Mouse (Mus musculus): ENCODE measurements around the gene Adamts14. TPM values are rescaled to one million over a fixed set of nuclear protein-coding genes. Genes with fewer than 3 reads are reported as not detected.
A peak's percentile ranks its signal among the peaks of the same experiment; 100 is the strongest.

Adamts14 gene
- polyA plus RNA-seq, 1 experiment from 2014 or later: 1.8 TPM

GRCm38 (mm10) chr10:61240108-61240920 is 32.9 kb downstream of the Adamts14 start:
- Histone ChIP-seq H3K9me3 (ENCODE audit: low read length) (no peaks in the 10 kb centered on the region), H3K4me1 (ENCODE audit: insufficient read depth, low read depth, low read length) (no peaks in the 10 kb centered on the region), H3K27ac (ENCODE audit: low read length) (no peak overlapping the region), H3K9ac (replicated peaks; ENCODE audit: low read depth) (no peak overlapping the region), H3K36me3 (ENCODE audit: insufficient read depth, low read length) (no peaks in the 10 kb centered on the region), H3K4me3 (ENCODE audit: low read depth, low read length) (no peak overlapping the region), H3K4me2 (replicated peaks; ENCODE audit: low read depth, low read length) (no peak overlapping the region), H3K27me3 (replicated peaks; ENCODE audit: insufficient read depth, low read length) (no peaks in the 10 kb centered on the region)
- no peak for DNase-seq (ENCODE audit: low spot score)
- 62% methylated on average over 14 of the region's 14 CpGs for WGBS
- ATAC-seq: no peak
- TF ChIP-seq CTCF (IDR thresholded peaks at IDR 0.05) (no peak), EP300 (IDR thresholded peaks at IDR 0.05) (no peak)

GRCm38 (mm10) chr10:61237391-61237785 is 35.9 kb downstream of the Adamts14 start:
- 71% methylated on average over 6 of the region's 6 CpGs for WGBS
- no peak overlapping the region for H3K4me3 ChIP-seq (ENCODE audit: low read depth, low read length)
- no peaks in the 10 kb centered on the region for H3K9me3 ChIP-seq (ENCODE audit: low read length)
- no peaks in the 10 kb centered on the region for H3K36me3 ChIP-seq (ENCODE audit: insufficient read depth, low read length)
- no peaks in the 10 kb centered on the region for H3K4me1 ChIP-seq (ENCODE audit: insufficient read depth, low read depth, low read length)
- H3K27ac ChIP-seq (ENCODE audit: low read length): no peak overlapping the region
- DNase-seq (ENCODE audit: low spot score) (no peak), ATAC-seq (no peak)
- TF ChIP-seq CTCF (IDR thresholded peaks at IDR 0.05) (no peak), EP300 (IDR thresholded peaks at IDR 0.05) (no peak)
- H3K9ac ChIP-seq (replicated peaks; ENCODE audit: low read depth): no peak overlapping the region
- H3K4me2 ChIP-seq (replicated peaks; ENCODE audit: low read depth, low read length): no peak overlapping the region
- H3K27me3 ChIP-seq (replicated peaks; ENCODE audit: insufficient read depth, low read length): no peaks in the 10 kb centered on the region

GRCm38 (mm10) chr10:61236683-61237390 is 36.4 kb downstream of the Adamts14 start:
- ATAC-seq (no peak), DNase-seq (ENCODE audit: low spot score) (no peak)
- 45% methylated on average over 4 of the region's 4 CpGs for WGBS
- Histone ChIP-seq H3K27ac (ENCODE audit: low read length) (no peak overlapping the region), H3K9ac (replicated peaks; ENCODE audit: low read depth) (no peak overlapping the region), H3K27me3 (replicated peaks; ENCODE audit: insufficient read depth, low read length) (no peaks in the 10 kb centered on the region), H3K4me1 (ENCODE audit: insufficient read depth, low read depth, low read length) (no peaks in the 10 kb centered on the region), H3K36me3 (ENCODE audit: insufficient read depth, low read length) (no peaks in the 10 kb centered on the region), H3K9me3 (ENCODE audit: low read length) (no peaks in the 10 kb centered on the region), H3K4me2 (replicated peaks; ENCODE audit: low read depth, low read length) (no peak overlapping the region), H3K4me3 (ENCODE audit: low read depth, low read length) (no peak overlapping the region)
- TF ChIP-seq EP300 (IDR thresholded peaks at IDR 0.05) (no peak), CTCF (IDR thresholded peaks at IDR 0.05) (no peak)

- Histone ChIP-seq H3K4me1 (ENCODE audit: insufficient read depth, low read depth, low read length) (no peaks in the 10 kb centered on the region), H3K27me3 (replicated peaks; ENCODE audit: insufficient read depth, low read length) (no peaks in the 10 kb centered on the region), H3K9ac (replicated peaks; ENCODE audit: low read depth) (no peak overlapping the region), H3K36me3 (ENCODE audit: insufficient read depth, low read length) (no peaks in the 10 kb centered on the region), H3K4me2 (replicated peaks; ENCODE audit: low read depth, low read length) (no peak overlapping the region), H3K4me3 (ENCODE audit: low read depth, low read length) (no peak overlapping the region), H3K9me3 (ENCODE audit: low read length) (no peaks in the 10 kb centered on the region), H3K27ac (ENCODE audit: low read length) (no peak overlapping the region)
- DNase-seq (ENCODE audit: low spot score) (no peak), ATAC-seq (no peak)
- 84% methylated on average over 6 of the region's 6 CpGs for WGBS
- TF ChIP-seq EP300 (IDR thresholded peaks at IDR 0.05) (no peak), CTCF (IDR thresholded peaks at IDR 0.05) (no peak)
These were observed 37.5 kb downstream of the Adamts14 start for GRCm38 (mm10) chr10:61235677-61236267.

- no peak for TF ChIP-seq CTCF (IDR thresholded peaks at IDR 0.05)
- DNase-seq (ENCODE audit: low spot score): no peak
- no peak for ATAC-seq
- 69% methylated on average over 4 of the region's 4 CpGs for WGBS
- Histone ChIP-seq H3K9me3 (ENCODE audit: low read length) (no peaks in the 10 kb centered on the region), H3K4me2 (replicated peaks; ENCODE audit: low read depth, low read length) (no peak overlapping the region), H3K36me3 (ENCODE audit: insufficient read depth, low read length) (no peaks in the 10 kb centered on the region), H3K27me3 (replicated peaks; ENCODE audit: insufficient read depth, low read length) (no peaks in the 10 kb centered on the region), H3K9ac (replicated peaks; ENCODE audit: low read depth) (no peak overlapping the region), H3K4me1 (ENCODE audit: insufficient read depth, low read depth, low read length) (no peaks in the 10 kb centered on the region), H3K27ac (ENCODE audit: low read length) (no peak overlapping the region), H3K4me3 (ENCODE audit: low read depth, low read length) (no peak overlapping the region)
These were observed 38.9 kb downstream of the Adamts14 start for GRCm38 (mm10) chr10:61234319-61234718.

GRCm38 (mm10) chr10:61232858-61233567 is 40.2 kb downstream of the Adamts14 start:
- peak; percentile 72 for ATAC-seq
- Histone ChIP-seq H3K36me3 (ENCODE audit: insufficient read depth, low read length) (no peaks in the 10 kb centered on the region), H3K4me1 (ENCODE audit: insufficient read depth, low read depth, low read length) (no peaks in the 10 kb centered on the region), H3K27me3 (replicated peaks; ENCODE audit: insufficient read depth, low read length) (no peaks in the 10 kb centered on the region), H3K27ac (ENCODE audit: low read length) (no peak overlapping the region), H3K4me3 (ENCODE audit: low read depth, low read length) (no peak overlapping the region), H3K9me3 (ENCODE audit: low read length) (no peaks in the 10 kb centered on the region), H3K4me2 (replicated peaks; ENCODE audit: low read depth, low read length) (no peak overlapping the region), H3K9ac (replicated peaks; ENCODE audit: low read depth) (no peak overlapping the region)
- 40% methylated on average over 6 of the region's 7 CpGs for WGBS
- DNase-seq (ENCODE audit: low spot score): peak; percentile 7
- TF ChIP-seq CTCF (IDR thresholded peaks at IDR 0.05): no peak
- TF ChIP-seq EP300 (IDR thresholded peaks at IDR 0.05): no peak
